Mouse (Mus musculus) B cell, adult 67 days (primary cell): ENCODE measurements around the gene Spcs2. TPM values are rescaled to one million over a fixed set of nuclear protein-coding genes. Genes with fewer than 3 reads are reported as not detected.

Experiments used
- total RNA-seq, 2 experiments: library from RNA; stranded (reverse); gene quantifications; 4 replicates each; pipeline ENCODE4 v1.2.4; 2023

Spcs2 gene
- total RNA-seq: 100 to 1,000 TPM; 103 to 106 TPM

DNA sequence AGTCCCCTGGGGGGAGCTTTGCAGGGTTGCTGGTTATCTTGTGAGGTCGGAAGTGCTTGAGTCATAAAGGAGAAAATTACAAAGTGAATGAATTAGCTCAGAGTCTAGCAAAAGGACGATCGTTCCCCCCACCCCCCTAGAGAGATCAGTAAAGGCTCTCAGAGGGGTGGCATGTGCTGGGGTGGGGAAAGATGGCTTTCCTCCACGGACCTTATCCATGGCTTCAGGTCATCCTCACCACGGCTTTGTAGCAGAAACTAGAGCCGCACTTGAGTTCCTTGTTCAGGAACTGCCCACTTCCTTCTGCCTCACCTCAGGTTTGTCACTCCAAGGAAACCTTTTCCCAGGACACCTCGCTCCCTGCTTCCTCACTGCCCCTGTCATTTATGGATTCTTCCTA is at the start of gene Spcs2:
Gene Spcs2, minus strand, starts transcription at position 101 of the 400 bp plus-strand sequence.

DNA sequence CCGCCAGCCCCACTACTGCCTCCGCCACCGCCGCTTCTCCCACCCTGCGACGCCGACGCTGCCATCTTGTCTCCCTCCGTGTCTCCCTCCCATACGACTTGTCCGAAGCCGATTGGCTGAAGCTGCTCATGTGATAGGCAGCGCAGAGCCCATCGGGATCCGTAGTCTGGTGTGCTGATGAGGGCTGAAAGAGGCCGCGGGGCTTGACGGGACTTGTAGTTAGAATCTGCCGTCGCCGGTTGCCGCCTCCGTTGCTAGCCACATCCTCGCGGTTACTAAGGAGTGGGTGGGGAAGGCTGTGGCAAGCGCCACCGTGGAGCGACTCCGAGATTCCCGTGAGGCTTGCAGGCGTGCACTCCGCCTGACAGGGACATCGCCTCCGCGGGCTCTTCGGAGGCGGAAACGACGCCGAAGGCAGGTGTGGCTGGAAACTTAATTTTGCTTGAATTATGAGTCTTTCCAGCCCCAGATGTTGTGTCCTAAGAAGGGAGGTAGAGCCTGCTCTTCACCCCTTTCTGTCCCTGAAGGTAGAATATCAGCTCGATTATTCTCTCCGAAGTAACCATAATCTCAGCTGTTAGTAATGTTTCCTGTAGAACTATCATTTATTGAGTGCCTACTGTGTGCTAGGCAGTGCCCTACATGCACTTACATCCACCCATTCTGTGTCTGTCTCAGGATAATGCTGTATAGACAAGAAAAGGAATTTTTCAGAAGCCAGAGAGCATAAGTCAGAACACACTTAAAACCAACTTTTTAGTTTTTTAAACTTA is 4.3 kb downstream of the Spcs2 start, which contains the start of gene Xrra1:
Gene Xrra1, plus strand, starts transcription at position 304 of the 773 bp plus-strand sequence.

DNA sequence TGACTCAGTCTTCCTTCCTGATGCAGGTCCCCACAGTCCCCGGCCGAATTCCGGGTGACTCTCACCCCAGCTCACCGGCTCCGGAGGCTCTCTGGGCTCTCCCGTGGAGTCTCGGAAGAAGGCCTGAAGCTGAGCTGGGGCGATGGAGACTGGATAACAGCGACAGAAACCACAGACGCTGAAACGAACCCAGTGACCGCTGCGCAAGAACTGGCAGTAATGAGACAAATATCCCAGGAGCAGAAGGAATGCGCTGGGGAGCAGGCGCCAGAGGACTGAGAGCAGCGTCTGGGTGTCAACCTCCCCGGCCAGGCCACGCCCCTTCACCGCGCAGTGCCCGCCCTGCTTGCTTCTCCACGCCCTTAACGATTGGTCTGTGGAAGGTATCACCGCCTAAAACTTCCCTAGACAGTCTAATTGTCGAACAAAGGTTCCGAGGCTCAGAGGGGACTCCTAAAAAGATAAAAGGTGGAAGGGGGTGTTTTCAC is 35.1 kb downstream of the Spcs2 start, which contains the start of gene Neu3:
Gene Neu3, minus strand, starts transcription at position 335 of the 488 bp plus-strand sequence.

Other genes with a start within 250 kb of the Spcs2 start
- under 1 TPM in 1 of 2 experiments, not detected in 1; 0.29 TPM for gene Tpbgl, start 236.4 kb downstream of the Spcs2 start, total RNA-seq
- 1 to 10 TPM in 1 of 2 experiments, under 1 TPM in 1; 0.15 to 1.5 TPM for gene Slco2b1, start 152.1 kb downstream of the Spcs2 start, total RNA-seq
- not detected for gene Olfr520, start 133.2 kb downstream of the Spcs2 start, total RNA-seq
- gene Olfr521, start 100.0 kb downstream of the Spcs2 start, total RNA-seq: not detected
- 1 to 10 TPM; 2.6 TPM for gene Neu3, start 35.0 kb downstream of the Spcs2 start, total RNA-seq
- gene Xrra1, start 4.3 kb downstream of the Spcs2 start, total RNA-seq: not detected
- gene Rnf169, start 117.0 kb upstream of the Spcs2 start, total RNA-seq: 10 to 100 TPM; 31.5 to 41.1 TPM
- not detected for gene Chrdl2, start 142.7 kb upstream of the Spcs2 start, total RNA-seq